Mouse (Mus musculus) midbrain, embryonic 11.5 days (tissue): ENCODE data around the gene Zfand3. TPM values are rescaled to one million over a fixed set of nuclear protein-coding genes. Genes with fewer than 3 reads are reported as not detected.
A peak's percentile ranks its signal among the peaks of the same experiment; 100 is the strongest.

Source experiments
- ATAC-seq: fragments of 200-750 bp; cut with Nextera tagmentation; 2 replicates; pipeline ENCODE4 v1.8.0; 2017; ENCODE audit warnings: moderate TSS enrichment, moderate library complexity; ENCODE audit not compliant: low FRiP score
- DNase-seq: peaks from one replicate; pipeline ENCODE4 v3.0.0; 2015; ENCODE audit warnings: low spot score; ENCODE audit errors: missing footprints
- H3K27ac ChIP-seq: fragments of 300-500 bp; sonication (generic); 2 replicates; pipeline ENCODE4 v1.5.1; 2014; ENCODE audit warnings: low read depth, low read length
- H3K27me3 ChIP-seq: fragments of 300-500 bp; sonication (generic); 2 replicates; pipeline ENCODE4 v1.6.1; 2014; ENCODE audit warnings: mild to moderate bottlenecking, low read length, moderate library complexity, mixed read lengths; ENCODE audit not compliant: control insufficient read depth, insufficient read depth
- H3K36me3 ChIP-seq: fragments of 300-500 bp; sonication (generic); 2 replicates; pipeline ENCODE4 v1.6.1; 2014; ENCODE audit warnings: mild to moderate bottlenecking, low read length, moderate library complexity, mixed read lengths; ENCODE audit not compliant: control insufficient read depth, insufficient read depth
- H3K4me1 ChIP-seq: fragments of 300-500 bp; sonication (generic); 2 replicates; pipeline ENCODE4 v1.6.1; 2014; ENCODE audit warnings: low read length; ENCODE audit not compliant: control insufficient read depth, insufficient read depth
- H3K4me2 ChIP-seq: fragments of 300-500 bp; sonication (generic); 2 replicates; pipeline ENCODE4 v1.6.1; 2014; ENCODE audit warnings: mild to moderate bottlenecking, moderate library complexity
- H3K4me3 ChIP-seq: fragments of 300-500 bp; sonication (generic); 2 replicates; pipeline ENCODE4 v1.5.1; 2014; ENCODE audit warnings: low read depth, low read length
- H3K9ac ChIP-seq: fragments of 300-500 bp; sonication (generic); 2 replicates; pipeline ENCODE4 v1.6.1; 2014; ENCODE audit warnings: low read length
- H3K9me3 ChIP-seq: fragments of 300-500 bp; sonication (generic); 2 replicates; pipeline ENCODE4 v1.6.1; 2016; ENCODE audit warnings: low read length; ENCODE audit not compliant: control insufficient read depth
- WGBS: fragments of 180-500 bp; shearing (Covaris S2); extraction: QIAGEN DNeasy Blood & Tissue Kit; methylation state at CpG from one replicate; pipeline ENCODE4 v1.1.7; 2014; 5-methylcytosine and 5-hydroxymethylcytosine counted together
- polyA plus RNA-seq: library from polyadenylated mRNA; unstranded; fragments of >200 nt; fragmentation: Nextera tagmentation; extraction: Ambion mirVana; gene quantifications from 2 replicates; pipeline ENCODE4 v1.2.1, GENCODE M21; 2014

The Zfand3 gene
- polyA plus RNA-seq, 1 experiment from 2014 or later: 63.9 TPM

DNA sequence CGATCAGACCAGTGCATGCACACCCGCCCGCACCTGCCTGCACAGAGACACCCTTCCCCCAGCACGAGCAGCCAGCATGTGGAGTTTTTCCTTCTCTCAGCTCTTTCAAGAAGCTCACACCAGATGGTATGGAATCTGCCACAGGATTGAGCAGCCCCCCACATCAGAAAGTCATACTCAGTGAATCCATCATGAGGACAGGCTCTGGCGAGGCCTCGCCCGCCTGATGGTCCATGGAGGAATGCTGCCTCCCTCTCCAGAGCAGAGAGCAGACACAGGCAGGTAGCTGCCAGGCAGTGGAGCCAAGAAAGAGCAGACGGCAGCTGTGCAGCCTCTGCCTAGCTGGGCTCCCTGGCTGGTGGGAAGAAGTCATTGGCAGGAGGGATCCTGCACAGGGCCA, 11.0 kb upstream of the Zfand3 start:
- Histone ChIP-seq H3K27ac (no peak overlapping the region), H3K4me1 (no peaks in the 10 kb centered on the region), H3K9ac (no peak overlapping the region), H3K27me3 (no peaks in the 10 kb centered on the region), H3K9me3 (no peaks in the 10 kb centered on the region), H3K36me3 (no peaks in the 10 kb centered on the region), H3K4me3 (no peak overlapping the region), H3K4me2 (no peak overlapping the region)
- DNase-seq (no peak), ATAC-seq (no peak)
- 84% methylated on average over 8 of the region's 8 CpGs for WGBS

DNA sequence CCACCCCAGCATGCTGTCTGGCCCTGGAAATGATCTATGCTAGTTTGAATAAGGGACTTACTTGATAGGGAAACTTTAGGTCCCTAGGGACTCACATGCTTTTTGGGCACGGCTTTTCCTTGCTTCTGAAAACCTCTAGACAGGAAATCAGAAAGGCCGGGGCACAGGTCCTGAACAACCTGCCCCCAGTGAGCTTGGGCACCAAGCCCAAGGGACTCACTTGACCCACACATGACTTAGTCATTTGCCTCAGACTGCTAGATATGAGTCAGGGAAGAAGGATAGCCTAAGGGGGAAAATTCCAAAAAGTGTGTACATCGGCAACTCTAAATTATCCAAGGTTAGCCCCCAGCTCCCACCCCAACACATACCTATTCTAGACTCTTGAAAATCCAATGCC, 10.5 kb upstream of the Zfand3 start:
- no peak for ATAC-seq
- Histone ChIP-seq H3K36me3 (no peaks in the 10 kb centered on the region), H3K27me3 (no peaks in the 10 kb centered on the region), H3K9me3 (no peaks in the 10 kb centered on the region), H3K4me1 (peaks cover 4% of the 10 kb centered on the region), H3K27ac (no peak overlapping the region), H3K4me3 (no peak overlapping the region), H3K9ac (no peak overlapping the region), H3K4me2 (no peak overlapping the region)
- DNase-seq: no peak
- 82% methylated on average over 3 of the region's 3 CpGs for WGBS

GRCm38 (mm10) chr17:29994459-29994858, 10.1 kb upstream of the Zfand3 start:
- DNase-seq (no peak), ATAC-seq (no peak)
- no peaks in the 10 kb centered on the region for H3K9me3 ChIP-seq
- H3K27me3 ChIP-seq: no peaks in the 10 kb centered on the region
- 75% methylated on average over 4 of the region's 4 CpGs for WGBS
- no peak overlapping the region for H3K4me3 ChIP-seq
- H3K27ac ChIP-seq: no peak overlapping the region
- no peak overlapping the region for H3K4me2 ChIP-seq
- H3K9ac ChIP-seq: no peak overlapping the region
- H3K36me3 ChIP-seq: no peaks in the 10 kb centered on the region
- peaks cover 4% of the 10 kb centered on the region for H3K4me1 ChIP-seq

DNA sequence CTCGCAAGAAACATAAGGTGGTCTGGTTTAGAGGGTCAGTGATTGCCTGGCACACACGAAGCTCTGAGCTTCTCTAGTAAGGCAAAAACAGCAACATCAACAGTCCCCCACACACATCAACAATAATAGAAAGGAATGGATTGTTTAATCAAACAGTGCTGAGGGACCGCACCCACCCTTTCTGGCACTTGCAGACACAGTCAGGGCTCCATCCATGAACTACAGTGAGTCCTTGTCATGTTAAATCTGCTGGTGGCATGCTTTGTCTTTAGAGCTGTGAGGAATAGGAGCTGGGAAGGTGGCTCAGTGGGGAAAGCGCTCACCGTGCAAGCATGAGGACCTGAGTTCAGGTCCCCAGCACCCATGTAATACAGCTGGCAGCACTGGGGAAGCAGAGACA, 8.5 kb upstream of the Zfand3 start:
- Histone ChIP-seq H3K9ac (no peak overlapping the region), H3K9me3 (no peaks in the 10 kb centered on the region), H3K4me3 (no peak overlapping the region), H3K36me3 (no peaks in the 10 kb centered on the region), H3K4me2 (no peak overlapping the region), H3K4me1 (peaks cover 4% of the 10 kb centered on the region), H3K27me3 (no peaks in the 10 kb centered on the region), H3K27ac (no peak overlapping the region)
- DNase-seq (no peak), ATAC-seq (no peak)
- WGBS: 90% methylated on average over 5 of the region's 5 CpGs

- WGBS: 62% methylated on average over 7 of the region's 7 CpGs
- Histone ChIP-seq H3K4me3 (no peak overlapping the region), H3K4me2 (no peak overlapping the region), H3K4me1 (peaks cover 4% of the 10 kb centered on the region), H3K9me3 (no peaks in the 10 kb centered on the region), H3K9ac (no peak overlapping the region), H3K27me3 (no peaks in the 10 kb centered on the region), H3K27ac (no peak overlapping the region), H3K36me3 (no peaks in the 10 kb centered on the region)
- no peak for DNase-seq
- no peak for ATAC-seq
These were observed 6.8 kb upstream of the Zfand3 start for GRCm38 (mm10) chr17:29997726-29998125.

DNA sequence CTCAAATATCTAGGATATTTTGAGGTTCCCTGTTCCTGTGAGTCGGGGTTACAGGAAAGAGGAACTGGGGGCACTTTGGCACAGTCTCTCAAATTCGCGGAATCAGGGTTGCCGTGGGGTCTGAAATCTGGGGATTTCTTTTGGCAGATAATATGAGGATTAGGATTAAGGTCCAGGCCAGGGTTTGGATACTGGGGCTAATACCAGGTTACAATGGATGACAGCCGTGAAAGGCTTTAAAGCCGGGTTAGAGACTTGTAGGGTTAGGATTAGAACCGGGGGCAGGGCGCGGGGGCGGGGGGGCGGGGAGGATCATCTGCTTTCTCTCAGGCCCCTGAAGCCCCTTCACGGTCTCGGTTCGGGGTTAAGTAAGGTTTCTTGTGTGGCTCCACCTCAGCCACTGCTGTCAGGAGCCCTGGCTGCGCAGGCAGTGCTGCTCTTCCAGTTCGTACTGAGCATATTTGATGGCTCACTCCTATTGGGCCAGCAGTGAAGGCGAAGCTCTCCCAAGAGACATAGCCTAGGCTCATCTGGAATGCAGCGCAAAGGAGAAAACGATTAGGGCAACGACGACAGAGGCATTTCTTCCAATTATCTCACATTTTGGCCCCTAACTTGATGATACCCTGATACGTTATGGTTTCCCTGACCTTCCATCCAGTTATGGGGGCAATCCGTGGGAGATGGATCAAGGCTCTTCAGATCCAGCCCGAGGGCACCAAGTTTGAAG, 5.8 kb upstream of the Zfand3 start:
- no peaks in the 10 kb centered on the region for H3K27me3 ChIP-seq
- H3K36me3 ChIP-seq: no peaks in the 10 kb centered on the region
- H3K9me3 ChIP-seq: no peaks in the 10 kb centered on the region
- no peak overlapping the region for H3K9ac ChIP-seq
- H3K4me1 ChIP-seq: peaks cover 10% of the 10 kb centered on the region
- no peak overlapping the region for H3K4me2 ChIP-seq
- WGBS: 38% methylated on average over 24 of the region's 24 CpGs
- DNase-seq (no peak), ATAC-seq (no peak)
- H3K27ac ChIP-seq: no peak overlapping the region
- no peak overlapping the region for H3K4me3 ChIP-seq

- Histone ChIP-seq H3K9me3 (no peaks in the 10 kb centered on the region), H3K4me2 (peak overlapping the region; percentile 85), H3K27ac (peak overlapping the region; percentile 100), H3K27me3 (no peaks in the 10 kb centered on the region), H3K9ac (peak overlapping the region; percentile 95), H3K4me3 (peak overlapping the region; percentile 98), H3K4me1 (peaks cover 26% of the 10 kb centered on the region), H3K36me3 (no peaks in the 10 kb centered on the region)
- peak; percentile 66 for ATAC-seq
- 1% methylated on average over 15 of the region's 47 CpGs for WGBS
- DNase-seq: no peak
These were observed 540 bp downstream of the Zfand3 start for GRCm38 (mm10) chr17:30005103-30005443.

GRCm38 (mm10) chr17:30005451-30005941, 963 bp downstream of the Zfand3 start:
- Histone ChIP-seq H3K4me2 (peak overlapping the region; percentile 85), H3K9ac (peak overlapping the region; percentile 95), H3K27ac (peak overlapping the region; percentile 100), H3K27me3 (no peaks in the 10 kb centered on the region), H3K4me1 (peaks cover 26% of the 10 kb centered on the region), H3K9me3 (no peaks in the 10 kb centered on the region), H3K4me3 (peak overlapping the region; percentile 98), H3K36me3 (no peaks in the 10 kb centered on the region)
- 1% methylated on average over 17 of the region's 19 CpGs for WGBS
- DNase-seq: peak; percentile 95
- ATAC-seq: peak; percentile 43

DNA sequence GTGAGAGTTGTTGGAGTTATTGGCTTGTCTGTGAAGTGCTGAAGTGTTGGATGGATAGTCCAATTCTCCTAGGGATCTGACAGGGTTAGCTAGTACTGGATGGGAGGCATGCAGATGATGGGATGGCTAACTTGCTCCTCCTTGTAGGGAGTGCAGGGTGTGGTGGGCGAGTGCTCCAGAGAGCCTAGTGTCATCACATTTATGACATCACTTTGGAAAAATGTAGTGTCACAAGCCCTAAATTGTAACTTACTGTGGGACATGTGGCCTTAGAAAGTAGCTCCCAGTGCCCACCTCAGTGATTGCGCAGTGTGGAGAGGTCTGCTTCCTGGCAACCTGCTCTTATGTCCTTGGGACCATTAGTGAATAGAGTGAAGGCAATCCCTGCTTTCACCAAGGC, 2.3 kb downstream of the Zfand3 start:
- Histone ChIP-seq H3K9me3 (no peaks in the 10 kb centered on the region), H3K27me3 (no peaks in the 10 kb centered on the region), H3K9ac (no peak overlapping the region; the same call in 1 of the 2 replicates), H3K4me2 (peak overlapping the region; percentile 23; the same call in 1 of the 2 replicates), H3K4me1 (peaks cover 26% of the 10 kb centered on the region), H3K27ac (no peak overlapping the region), H3K36me3 (no peaks in the 10 kb centered on the region), H3K4me3 (no peak overlapping the region; the same call in 1 of the 2 replicates)
- 93% methylated on average over 2 of the region's 2 CpGs for WGBS
- DNase-seq: no peak
- ATAC-seq: no peak
